Mouse (Mus musculus) WW6 (cell line): ENCODE data around the gene Stbd1.

ENCODE experiments used
- DNase-seq: peaks from one replicate; pipeline ENCODE4 v3.0.0-alpha.2; 2013; ENCODE audit warnings: low read depth, low spot score

The Stbd1 gene

DNA sequence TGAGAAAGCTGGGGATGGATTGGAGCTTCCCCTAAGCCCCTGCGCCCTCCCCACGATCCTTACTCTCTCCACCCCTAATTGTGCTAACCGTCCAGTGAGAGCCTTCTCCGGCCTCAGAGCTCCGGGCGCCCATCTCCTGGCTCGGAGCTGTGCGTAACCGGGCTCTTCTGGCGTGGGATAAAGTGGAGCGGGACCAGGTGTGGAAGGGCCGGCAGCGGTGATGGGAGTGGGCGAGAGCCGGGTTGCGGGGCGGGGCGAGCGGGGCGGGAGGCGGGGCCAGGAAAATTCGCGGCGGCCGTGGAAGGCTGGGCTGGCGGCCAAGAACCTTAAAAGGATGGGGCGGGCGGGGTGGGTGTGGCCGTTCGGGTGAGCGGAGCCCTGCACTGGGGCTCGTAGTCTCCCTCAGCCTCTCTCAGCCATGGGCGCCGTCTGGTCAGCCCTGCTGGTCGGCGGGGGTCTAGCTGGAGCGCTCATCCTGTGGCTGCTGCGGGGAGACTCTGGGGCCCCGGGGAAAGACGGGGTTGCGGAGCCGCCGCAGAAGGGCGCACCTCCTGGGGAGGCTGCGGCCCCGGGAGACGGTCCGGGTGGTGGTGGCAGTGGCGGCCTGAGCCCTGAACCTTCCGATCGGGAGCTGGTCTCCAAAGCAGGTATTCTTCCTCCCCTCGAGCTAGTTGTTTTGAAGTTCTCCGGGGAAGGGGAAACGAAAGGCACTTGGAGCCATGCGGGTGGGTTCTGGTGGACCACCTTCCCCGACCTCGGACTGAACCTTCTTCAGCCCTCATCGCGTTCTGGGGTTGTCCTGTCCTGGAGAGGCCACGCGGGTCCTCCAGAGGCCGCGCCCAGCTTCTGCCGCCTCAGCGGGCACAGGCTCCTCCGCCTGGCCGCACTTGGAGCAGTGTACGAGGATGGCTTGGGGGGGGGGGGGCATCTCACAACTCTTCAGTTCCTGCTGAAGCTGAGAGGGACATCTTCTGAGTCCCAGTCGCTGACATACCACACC lies at the start of gene Stbd1:
TSS of gene Stbd1 (plus strand) at position 351 of the 1,000 bp plus-strand sequence.
- peak; percentile 36 for DNase-seq

DNA sequence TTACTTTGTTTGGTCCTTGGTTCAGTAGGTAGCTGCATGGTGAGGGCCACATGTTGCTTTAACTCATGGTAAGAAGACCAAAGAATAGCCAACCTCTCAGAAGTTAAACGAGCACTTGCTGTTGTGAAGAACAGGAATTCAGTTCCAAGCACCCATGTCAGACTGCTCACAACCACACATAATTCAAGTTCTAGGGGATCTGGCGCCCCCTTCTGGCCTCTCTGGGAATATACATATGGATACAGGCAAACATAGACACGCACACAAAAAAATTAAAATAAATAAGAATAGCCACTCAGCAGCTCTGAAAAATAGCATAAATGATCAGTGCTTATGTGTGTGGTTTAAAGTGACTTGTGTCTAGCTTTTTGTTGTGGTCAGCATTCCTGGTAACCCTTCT lies 48.9 kb upstream of the Stbd1 start:
- no peak for DNase-seq

DNA sequence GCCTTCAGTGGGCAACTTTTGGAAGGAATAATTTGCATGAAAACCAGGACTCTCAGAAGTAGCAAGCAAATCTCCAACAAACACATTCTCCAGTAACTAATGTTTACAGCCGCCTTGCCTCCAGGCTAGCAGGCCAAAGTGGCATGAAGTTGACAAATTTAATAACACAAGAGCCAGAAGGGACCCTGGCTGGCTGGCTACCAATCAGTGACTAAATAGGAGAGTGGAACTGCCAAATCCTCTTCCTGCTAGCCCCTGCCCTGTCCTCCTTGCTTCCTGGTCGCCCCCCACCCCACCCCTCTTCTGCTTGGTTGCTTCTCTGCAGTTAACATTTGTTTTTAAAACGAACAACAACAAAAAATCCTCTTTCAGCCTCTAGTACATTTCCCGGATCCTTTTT lies 48.4 kb upstream of the Stbd1 start:
- no peak for DNase-seq

DNA sequence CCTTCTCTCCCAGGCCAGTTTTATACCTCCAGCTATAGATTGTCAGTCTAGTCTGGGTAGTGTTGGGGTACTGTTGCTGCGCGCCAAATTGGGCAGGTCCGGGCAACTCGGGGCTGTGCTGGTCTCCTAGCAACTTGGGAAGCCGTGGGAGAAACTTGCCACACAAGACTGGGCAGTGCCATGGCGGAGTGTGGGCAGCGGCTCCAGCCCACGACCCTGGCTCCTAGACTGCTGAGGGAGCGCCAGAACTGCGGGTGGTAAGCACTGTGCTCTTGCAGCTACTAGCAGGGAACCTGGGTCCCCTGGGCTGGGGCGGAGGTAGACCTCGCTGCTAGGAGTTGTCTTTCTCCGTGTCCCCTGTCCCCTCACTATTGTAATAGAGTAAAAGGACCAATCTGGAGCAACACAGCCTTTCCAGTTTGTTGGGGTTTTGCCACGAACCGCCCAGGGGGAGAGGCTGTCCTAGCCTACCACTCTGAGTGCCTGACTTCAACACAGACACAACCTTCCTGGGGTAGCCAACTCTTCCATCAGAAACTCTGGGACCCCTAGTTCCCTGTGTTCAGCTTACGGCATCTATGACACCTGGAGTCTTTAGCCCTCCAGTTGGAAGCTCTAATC lies 47.8 kb upstream of the Stbd1 start, which contains the start of gene Fam47e:
TSS of gene Fam47e (plus strand) at position 179 of the 621 bp plus-strand sequence.
- no peak for DNase-seq

DNA sequence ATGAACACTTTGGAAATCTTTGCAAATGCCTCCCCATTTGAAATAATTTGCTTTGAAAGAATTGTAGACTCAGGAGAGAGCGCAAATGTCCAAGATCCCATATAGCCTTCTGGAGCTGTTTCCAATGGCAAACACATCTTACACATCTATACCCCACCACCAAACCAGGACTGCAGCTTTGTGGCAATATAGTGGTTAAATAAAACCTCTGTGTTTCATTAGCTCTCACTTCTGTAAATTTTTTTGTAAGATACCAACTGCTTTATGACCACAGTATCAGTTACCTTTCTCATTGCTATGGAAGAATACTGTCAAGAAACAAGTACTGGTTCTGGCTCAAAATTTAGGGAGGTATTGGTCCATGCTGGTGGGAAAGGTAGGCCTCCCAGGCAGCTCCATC lies 46.9 kb upstream of the Stbd1 start:
- no peak for DNase-seq

DNA sequence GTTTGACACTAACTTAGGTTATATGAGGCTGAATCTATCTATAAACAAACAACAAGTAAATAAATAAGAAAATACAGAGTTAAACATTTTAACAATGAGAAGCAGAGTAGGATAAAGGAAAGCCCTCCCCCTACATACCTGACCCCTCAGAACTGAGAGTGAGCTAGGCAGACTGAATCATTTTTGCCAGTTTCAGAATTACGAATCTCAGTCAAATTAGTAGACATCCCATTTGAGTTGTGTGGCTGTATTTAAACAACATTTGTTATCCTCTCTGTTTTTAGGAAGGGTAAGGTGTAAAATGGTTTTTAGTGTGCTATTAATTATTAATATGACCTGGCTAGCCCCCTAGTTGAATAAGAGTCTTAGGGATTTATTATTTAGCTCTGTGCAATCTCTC lies 45.3 kb upstream of the Stbd1 start:
- DNase-seq, result no peak

DNA sequence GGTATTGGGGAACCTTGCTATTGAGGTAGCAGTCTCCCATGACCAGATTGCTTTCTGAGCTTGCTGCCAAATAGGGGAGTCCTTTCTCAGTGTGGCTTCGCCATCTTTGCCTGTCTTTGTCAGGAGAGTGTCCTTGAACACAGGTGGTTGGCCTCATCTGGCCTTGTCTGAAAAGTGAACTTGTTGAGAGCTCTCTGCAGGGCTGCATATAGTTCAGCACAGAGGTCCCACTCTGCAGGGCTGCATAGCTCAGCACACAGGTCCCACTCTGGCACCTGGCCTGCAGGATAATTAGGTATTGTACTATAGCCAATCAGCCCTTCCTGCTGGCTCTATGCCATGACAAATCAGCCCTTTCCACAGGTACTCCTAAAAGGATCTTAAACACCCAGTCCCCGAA lies 42.6 kb upstream of the Stbd1 start:
- DNase-seq, result no peak

DNA sequence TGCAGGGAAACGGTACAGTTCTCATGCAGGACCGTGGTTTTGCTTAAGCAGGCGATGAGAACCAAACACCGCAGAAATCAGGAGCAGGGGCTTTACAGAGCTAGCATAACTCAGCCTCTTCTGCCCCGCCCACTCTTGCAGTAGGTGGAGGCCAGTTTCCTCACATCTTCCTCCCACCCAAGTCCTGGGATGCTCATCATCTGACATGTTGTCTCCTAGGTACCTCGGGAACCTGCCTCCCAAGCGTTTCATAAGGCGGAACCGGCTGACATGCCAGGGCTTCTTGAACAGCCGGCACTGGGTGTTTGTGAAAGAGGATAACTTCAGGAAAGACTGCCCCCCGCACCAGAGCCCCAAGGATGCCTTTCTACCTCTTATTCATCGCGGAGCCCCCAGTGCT lies 40.8 kb upstream of the Stbd1 start:
- DNase-seq, result no peak

DNA sequence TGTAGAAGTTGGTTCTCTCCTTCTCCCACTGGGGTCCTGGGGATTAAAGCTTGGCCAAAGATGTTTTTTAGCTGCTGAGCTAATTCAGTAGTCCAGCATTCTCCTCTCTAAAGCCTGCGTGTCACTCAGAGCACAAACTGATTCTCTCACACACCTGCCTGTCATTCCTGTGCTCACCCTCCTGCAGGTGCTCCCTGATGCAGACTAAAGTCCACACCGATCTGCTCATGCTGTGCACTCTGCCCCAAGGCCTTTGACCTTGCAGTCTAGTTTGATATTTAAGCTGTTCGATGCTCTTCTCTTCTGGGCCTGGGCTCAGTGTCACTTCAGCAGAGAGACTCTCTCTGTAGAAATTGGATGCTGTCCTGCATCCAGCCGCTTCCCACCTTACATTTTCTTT lies 31.6 kb upstream of the Stbd1 start:
- no peak for DNase-seq

DNA sequence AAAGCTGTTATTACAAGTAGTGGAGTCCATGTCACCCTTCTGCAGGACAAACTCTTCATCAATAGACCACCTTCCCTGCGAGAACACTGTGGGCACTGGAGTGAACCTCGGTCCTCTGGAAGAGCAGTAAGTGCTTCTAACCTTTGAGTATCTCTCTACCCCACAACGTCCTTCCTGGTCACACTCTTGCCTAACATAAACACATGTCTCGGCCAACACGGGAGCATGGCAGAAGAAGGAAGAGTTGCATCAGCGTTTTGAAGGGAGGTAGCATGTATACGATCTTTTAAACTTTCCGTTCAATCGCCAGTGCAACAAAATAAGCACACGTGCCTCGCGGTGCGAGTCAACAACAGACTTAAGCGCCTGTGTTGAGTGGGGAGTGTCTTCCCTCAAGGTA lies 23.3 kb upstream of the Stbd1 start:
- no peak for DNase-seq

DNA sequence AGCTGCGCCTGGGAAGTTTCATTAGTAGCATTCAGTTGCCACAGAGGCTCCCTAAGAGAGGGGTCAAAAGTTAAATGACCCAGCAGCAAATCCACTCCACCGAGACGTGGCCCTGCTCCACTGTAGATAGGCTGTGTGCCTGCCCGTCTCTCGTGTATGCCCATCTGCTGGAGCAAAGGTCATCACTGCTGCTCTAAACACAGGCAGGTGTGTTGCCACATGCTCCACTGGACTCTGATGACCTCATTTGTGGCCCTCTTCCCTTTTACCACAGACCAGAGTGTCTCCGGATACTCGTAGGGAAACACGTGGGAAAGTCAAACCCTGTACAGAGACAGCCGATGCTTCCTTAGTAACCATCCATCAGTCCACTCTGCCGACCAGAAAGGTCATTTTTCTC lies 16.9 kb upstream of the Stbd1 start:
- no peak for DNase-seq

DNA sequence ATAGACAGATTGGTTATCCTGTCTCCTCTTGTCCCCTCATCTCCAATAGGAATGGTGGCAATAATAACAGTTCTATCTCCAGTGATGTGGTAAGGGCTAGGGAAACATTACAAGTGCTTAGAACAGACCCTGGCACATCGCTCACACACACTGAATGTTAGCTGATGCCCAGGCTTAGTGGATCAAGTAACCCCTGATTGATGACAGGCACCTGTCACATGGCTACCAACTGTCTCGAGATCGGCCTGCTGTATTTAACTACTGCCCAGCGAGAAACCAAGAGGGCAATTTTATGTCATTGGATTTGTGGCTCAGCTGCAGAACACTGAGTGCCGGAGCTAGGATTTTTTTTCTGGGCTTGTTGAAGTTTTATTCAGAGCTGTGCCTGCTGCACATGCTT lies 7.8 kb upstream of the Stbd1 start:
- no peak for DNase-seq

DNA sequence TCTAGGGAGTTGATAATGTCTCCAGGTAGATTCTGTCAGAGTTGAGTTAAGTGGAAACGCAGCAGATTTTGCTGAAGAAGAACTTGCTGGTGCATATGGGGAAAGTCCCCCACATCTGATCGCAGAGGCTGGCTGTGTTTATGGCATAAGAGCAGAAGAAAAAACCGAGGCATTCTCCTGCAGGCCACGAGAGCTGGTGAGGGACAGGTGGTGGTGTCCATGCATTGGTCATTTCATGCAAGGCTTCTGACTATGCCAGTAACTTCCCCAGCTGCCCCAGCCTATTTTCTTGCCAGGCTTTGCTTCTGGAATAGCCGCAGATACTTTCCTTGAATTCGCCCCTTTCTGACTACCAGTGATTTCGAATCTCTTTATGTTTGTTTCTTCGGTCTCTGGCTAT lies 6.0 kb upstream of the Stbd1 start:
- no peak for DNase-seq

DNA sequence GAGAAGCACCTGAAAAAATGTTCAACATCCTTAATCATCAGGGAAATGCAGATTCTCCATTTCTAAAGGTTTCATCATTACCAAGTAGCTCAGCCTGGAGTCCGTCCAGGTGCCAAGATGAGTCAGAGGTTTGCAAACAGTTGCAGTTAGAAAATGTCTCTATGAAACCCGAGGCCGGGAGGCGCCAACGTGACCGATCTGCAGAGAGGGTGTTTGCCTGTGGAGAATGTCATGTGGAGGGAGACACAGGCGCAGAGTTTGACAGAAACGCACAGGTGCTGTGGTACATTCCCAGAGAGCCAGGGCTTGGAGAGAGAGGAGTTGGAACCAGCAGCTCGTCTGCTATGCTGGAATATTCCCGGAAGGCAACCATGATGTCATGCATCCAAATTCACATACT lies 3.8 kb upstream of the Stbd1 start:
- DNase-seq, result no peak

DNA sequence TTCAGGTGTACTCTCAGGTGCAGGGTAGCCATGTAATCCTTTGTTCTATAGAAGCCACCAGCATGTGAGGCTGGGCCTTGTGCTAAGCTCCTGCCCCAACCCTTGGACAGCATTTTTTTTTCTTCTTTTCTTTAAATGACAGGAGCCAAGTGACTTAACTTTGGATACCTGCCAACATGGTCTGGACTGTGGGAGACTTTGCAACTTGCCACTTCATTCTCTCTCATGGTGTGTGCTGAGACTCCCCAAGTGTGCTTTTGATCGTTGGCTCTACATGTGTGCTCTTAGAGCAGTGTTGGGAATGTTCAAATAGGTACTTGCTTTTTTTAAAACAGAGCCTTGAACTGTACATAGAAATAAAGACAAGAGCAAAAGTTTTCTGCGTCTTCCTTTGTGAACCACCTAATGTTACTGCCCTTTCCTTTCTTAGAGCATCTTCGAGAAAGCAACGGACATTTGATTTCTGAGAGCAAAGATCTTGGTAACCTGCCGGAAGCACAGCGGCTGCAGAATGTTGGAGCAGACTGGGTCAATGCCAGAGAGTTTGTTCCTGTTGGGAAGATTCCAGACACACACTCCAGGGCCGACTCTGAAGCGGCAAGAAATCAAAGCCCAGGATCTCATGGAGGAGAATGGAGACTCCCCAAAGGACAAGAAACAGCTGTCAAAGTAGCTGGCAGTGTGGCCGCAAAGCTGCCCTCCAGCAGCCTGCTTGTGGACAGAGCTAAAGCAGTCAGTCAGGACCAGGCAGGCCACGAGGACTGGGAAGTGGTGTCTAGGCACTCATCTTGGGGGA lies 1.8 kb downstream of the Stbd1 start:
- DNase-seq, result no peak

DNA sequence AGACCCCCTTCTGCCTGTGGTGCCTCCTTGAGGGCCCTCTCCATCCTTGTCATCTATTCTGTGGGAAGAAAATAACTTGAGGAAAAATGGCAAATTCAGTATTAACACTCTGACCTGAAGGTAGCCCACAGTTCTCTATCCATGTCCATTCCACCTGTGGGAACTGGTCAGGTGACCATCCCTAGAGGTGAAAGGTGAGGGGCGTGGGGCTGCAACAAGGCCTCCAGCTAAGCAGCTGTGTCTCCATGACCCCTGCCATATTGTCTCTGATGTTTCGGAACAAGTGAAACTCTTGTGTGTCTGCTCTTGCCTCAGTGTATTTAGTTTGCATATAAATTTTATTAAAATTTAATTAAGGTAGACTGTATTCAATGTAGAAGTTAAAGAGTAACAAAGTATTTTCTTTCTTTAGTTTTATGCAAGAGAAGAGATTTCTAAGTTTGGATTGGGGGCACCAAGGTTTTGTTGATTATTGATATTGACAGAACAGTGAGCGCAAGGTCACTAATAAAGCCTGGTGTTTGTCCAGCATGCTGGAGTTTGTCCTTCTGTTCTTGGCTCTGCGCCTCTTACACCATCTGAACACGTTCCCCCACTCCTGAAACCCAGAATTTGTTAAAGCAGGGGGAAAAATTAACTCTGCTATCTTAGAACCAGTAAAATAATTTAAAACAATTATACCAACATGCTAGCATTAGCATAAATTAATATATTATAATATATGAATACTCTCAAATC lies 4.8 kb downstream of the Stbd1 start:
- DNase-seq, result no peak

DNA sequence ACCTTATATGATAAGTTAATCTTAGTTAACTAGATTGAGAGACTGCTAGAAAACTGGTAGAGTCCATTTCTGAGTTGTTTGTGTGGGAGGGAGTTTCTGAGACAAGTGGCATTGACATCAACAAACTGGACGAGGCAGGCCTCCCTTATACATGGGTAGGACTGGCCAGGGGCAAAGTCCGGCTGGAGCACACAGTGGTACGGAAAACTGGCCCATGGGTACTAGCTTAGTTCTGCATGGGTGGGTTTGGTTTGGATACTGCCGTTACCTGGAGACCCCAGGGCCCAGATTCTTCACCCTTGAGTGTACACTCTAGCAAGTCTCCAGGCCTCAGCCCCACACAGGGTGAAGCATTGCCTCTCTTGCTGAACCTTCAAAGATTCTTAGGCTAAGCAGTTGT lies 9.9 kb downstream of the Stbd1 start:
- no peak for DNase-seq

DNA sequence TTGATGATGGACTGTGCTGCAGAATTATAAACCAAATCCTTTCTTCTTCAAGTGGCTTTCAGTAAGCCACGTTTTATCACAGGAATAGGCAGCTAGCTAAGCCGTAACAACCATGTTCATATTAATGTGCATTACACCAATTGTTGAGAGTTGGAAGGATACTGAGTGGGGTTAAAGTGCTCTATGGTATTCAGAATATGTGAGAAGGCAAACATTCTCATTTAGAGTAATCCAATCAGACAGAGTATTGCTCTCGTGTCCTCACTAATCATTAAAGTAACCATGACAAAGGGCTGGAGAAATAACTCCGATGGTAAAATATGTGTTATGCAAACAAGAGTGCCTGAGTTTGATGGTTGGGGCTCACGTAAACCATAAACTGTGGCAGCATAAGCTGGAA lies 19.0 kb downstream of the Stbd1 start:
- no peak for DNase-seq

DNA sequence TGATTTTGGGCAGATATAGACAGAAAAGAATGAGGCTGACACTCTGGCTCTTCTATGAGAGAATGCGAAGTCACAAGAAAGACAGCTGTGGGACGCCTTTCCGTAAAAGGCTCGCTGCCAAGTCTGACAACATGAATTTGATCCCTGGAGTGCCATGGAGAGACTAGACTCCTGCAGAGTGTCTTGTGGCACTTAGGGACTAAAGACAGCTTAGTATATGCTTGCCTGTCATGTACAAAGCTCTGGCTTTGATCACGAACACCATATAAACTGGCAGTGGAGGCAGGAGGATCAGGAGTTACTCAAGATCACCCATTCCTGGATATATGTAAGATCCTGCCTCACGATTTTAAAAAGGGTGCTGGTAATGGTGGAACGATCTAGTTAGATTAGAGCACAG lies 25.1 kb downstream of the Stbd1 start:
- no peak for DNase-seq

DNA sequence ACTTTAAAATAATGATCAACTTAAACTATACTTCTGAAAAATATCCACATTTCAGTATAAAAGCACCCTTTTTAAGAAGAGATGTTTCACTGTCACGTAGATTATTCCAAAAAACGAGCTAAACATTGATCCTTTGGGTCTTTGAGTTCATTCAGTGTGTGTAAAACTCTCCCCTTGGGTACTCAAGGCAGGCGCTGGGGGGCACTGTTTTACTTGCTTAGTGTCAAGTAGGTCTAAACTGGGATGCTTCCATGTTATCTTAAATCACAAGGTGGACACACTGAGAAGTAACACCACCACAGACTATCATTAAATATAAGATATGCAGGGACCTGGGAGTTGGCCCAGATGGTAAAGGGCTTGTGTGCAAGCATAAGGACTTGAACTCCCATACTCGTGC lies 30.7 kb downstream of the Stbd1 start:
- no peak for DNase-seq

DNA sequence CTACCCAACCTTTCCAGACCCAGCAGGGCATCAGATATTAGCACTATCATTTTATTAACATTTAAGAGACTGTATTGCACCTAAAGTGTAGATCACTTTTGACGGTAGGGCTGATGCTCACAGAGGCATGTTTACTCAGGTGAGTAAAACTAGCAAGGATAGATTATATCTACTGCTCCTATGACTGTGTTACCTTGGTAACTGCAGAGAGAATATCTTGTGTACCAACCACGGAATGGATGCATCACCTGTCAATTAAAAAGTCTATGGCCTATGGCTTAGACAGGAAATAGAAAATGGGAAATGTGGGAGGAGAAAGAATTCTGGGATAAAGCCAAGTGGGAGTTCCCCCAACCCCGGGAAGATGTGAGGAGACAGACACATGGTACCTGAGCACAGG lies 32.1 kb downstream of the Stbd1 start:
- no peak for DNase-seq

DNA sequence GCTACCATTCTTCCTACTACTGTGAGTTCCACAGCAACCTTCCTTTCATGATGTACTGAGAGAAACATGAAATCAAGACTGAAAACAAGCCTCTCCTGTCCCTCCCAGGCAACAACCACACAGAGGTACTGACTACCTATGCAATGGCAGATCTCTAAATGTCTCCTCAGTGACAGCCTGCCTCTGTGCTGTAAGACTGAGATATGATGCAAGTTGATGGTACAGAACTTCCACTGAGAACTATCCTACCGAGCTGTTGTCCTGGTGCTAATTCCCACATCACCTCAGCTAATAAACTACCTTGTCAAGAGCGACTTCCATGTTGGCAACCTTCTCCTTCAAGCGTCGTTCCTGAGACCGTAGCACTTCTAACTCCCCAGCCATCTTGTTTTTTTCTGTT lies 33.0 kb downstream of the Stbd1 start:
- DNase-seq, result no peak
